Mouse (Mus musculus) cerebellum, adult (tissue): ENCODE measurements around the gene Slc6a13.

Experiments
- ATAC-seq: cut with Nextera tagmentation; 2 replicates; pipeline ENCODE4 v1.9.2; 2017; ENCODE audit warnings: mild to moderate bottlenecking, moderate library complexity, mixed read lengths; ENCODE audit not compliant: insufficient number of reproducible peaks, low FRiP score, low TSS enrichment

The Slc6a13 gene

GRCm38 (mm10) chr6:121371197-121371980 lies 71.4 kb downstream of the Slc6a13 start:
- no peak for ATAC-seq

GRCm38 (mm10) chr6:121376159-121376558 lies 76.1 kb downstream of the Slc6a13 start:
- no peak for ATAC-seq

DNA sequence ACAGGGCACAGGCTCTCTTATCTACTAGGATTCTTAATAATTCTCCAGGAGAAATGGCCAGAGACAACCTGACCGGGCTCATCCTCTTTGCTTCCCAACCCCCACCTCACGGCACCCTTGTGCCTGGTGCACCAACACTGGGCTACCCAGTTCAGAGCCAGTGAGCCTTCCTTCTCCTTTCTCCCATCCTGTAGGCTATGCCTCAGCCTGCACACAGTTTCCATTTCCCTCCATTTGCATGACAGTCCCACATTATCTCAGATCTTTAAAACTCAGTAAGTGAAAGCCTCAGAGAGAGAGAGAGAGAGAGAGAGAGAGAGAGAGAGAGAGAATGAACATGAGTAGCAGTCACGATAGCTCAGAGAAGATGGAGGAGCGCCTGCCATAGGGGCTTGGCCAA lies 78.2 kb downstream of the Slc6a13 start:
- ATAC-seq = no peak

DNA sequence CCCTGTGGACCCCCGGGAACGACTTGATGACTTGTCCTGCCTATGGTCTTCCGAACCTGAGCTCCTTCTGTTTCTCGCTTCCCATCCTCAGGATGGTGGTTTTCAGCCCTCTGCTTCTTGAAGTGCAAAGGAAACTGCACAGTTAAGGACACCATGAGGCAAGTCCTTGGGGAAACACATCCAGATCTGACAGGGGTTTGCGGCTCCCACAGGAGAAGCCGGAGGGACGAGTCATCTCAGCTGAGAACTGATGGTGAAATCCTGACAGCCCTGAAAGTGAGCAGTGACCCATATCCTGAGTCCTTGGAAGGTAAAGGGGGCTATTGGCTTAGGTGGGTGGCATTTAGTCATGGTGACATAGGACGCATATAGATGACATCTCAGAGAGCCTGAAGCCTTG lies 80.5 kb downstream of the Slc6a13 start:
- no peak for ATAC-seq

DNA sequence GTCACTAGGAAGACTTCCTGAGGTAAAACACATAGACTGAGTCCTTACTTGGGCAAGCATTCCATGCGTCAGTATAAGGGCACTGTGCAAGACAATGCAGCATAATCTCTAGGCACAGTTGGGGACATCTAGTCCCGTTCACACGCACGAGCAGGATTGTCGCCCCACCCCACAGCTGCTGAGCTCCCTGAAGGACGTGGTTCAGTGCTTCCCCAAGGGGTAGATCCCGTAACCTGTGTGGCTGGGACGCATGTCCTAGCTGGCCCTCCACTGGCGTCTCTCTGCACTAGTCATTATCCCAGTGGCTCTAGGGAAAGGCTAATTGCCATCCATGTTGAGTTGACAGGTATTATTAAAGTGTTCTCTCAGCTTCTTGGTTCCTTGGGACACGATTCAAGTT lies 82.0 kb downstream of the Slc6a13 start:
- no peak for ATAC-seq

DNA sequence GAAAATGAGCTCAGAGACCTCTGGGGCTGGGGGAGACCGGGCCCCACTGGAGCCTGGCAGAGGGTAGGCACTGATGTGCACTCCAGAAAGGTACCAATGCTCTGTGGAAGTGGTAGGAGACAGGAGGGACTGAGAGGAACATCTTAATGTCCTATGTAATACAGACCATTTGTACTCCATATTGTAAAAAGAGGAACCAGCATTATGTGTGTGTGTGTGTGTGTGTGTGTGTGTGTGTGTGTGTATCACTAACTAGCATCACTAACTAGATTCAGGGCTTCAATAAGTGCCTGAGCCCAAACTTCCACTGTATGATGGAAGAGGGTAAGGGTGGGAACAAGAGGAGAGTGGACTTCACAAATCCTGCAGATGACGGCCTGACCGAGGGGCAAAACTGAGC lies 85.4 kb downstream of the Slc6a13 start:
- no peak for ATAC-seq
